Mouse (Mus musculus): Measurements from ENCODE around the gene Olfr1109. TPM values are rescaled to one million over a fixed set of nuclear protein-coding genes. Genes with fewer than 3 reads are reported as not detected.

The Olfr1109 gene
- total and polyA plus RNA-seq, 3 experiments, result not detected

Other genes starting within 250 kb of the Olfr1109 start
- not detected in 2 replicates for gene Olfr1095, start 244.3 kb downstream of the Olfr1109 start, total RNA-seq (2012; rRNA removed)
- not detected in 2 replicates for gene Olfr1095, start 244.3 kb downstream of the Olfr1109 start, total RNA-seq (2014; rRNA removed)
- not detected in 2 replicates for gene Olfr1095, start 244.3 kb downstream of the Olfr1109 start, polyA plus RNA-seq (2012; ENCODE audit: insufficient read length, low read depth)
- gene Gm13723, start 221.2 kb downstream of the Olfr1109 start, total RNA-seq (2012; rRNA removed), result not detected in 2 replicates
- gene Gm13723, start 221.2 kb downstream of the Olfr1109 start, total RNA-seq (2014; rRNA removed), result not detected in 2 replicates
- gene Gm13723, start 221.2 kb downstream of the Olfr1109 start, polyA plus RNA-seq (2012; ENCODE audit: insufficient read length, low read depth), result not detected in 2 replicates
- not detected in 2 replicates for gene Olfr1097, start 203.8 kb downstream of the Olfr1109 start, total RNA-seq (2012; rRNA removed)
- not detected in 2 replicates for gene Olfr1097, start 203.8 kb downstream of the Olfr1109 start, total RNA-seq (2014; rRNA removed)
- not detected in 2 replicates for gene Olfr1097, start 203.8 kb downstream of the Olfr1109 start, polyA plus RNA-seq (2012; ENCODE audit: insufficient read length, low read depth)
- gene Olfr1098, start 171.5 kb downstream of the Olfr1109 start, total RNA-seq (2012; rRNA removed), result not detected in 2 replicates
- not detected in 2 replicates for gene Olfr1098, start 171.5 kb downstream of the Olfr1109 start, total RNA-seq (2014; rRNA removed)
- gene Olfr1098, start 171.5 kb downstream of the Olfr1109 start, polyA plus RNA-seq (2012; ENCODE audit: insufficient read length, low read depth), result not detected in 2 replicates
- not detected in 2 replicates for gene Olfr1099, start 135.3 kb downstream of the Olfr1109 start, total RNA-seq (2012; rRNA removed)
- not detected in 2 replicates for gene Olfr1099, start 135.3 kb downstream of the Olfr1109 start, total RNA-seq (2014; rRNA removed)
- gene Olfr1099, start 135.3 kb downstream of the Olfr1109 start, polyA plus RNA-seq (2012; ENCODE audit: insufficient read length, low read depth), result not detected in 2 replicates
- gene Olfr1100, start 116.1 kb downstream of the Olfr1109 start, total RNA-seq (2012; rRNA removed), result not detected in 2 replicates
- not detected in 2 replicates for gene Olfr1100, start 116.1 kb downstream of the Olfr1109 start, total RNA-seq (2014; rRNA removed)
- not detected in 2 replicates for gene Olfr1100, start 116.1 kb downstream of the Olfr1109 start, polyA plus RNA-seq (2012; ENCODE audit: insufficient read length, low read depth)
- not detected in 2 replicates for gene Olfr1101, start 104.8 kb downstream of the Olfr1109 start, total RNA-seq (2012; rRNA removed)
- not detected in 2 replicates for gene Olfr1101, start 104.8 kb downstream of the Olfr1109 start, total RNA-seq (2014; rRNA removed)
- gene Olfr1101, start 104.8 kb downstream of the Olfr1109 start, polyA plus RNA-seq (2012; ENCODE audit: insufficient read length, low read depth), result not detected in 2 replicates
- not detected in 2 replicates for gene Olfr1102, start 97.6 kb downstream of the Olfr1109 start, total RNA-seq (2012; rRNA removed)
- not detected in 2 replicates for gene Olfr1102, start 97.6 kb downstream of the Olfr1109 start, total RNA-seq (2014; rRNA removed)
- gene Olfr1102, start 97.6 kb downstream of the Olfr1109 start, polyA plus RNA-seq (2012; ENCODE audit: insufficient read length, low read depth), result not detected in 2 replicates
- not detected in 2 replicates for gene Olfr1104, start 68.9 kb downstream of the Olfr1109 start, total RNA-seq (2012; rRNA removed)
- not detected in 2 replicates for gene Olfr1104, start 68.9 kb downstream of the Olfr1109 start, total RNA-seq (2014; rRNA removed)
- gene Olfr1104, start 68.9 kb downstream of the Olfr1109 start, polyA plus RNA-seq (2012; ENCODE audit: insufficient read length, low read depth), result not detected in 2 replicates
- gene Olfr1105, start 59.5 kb downstream of the Olfr1109 start, total RNA-seq (2012; rRNA removed), result not detected in 2 replicates
- not detected in 2 replicates for gene Olfr1105, start 59.5 kb downstream of the Olfr1109 start, total RNA-seq (2014; rRNA removed)
- not detected in 2 replicates for gene Olfr1105, start 59.5 kb downstream of the Olfr1109 start, polyA plus RNA-seq (2012; ENCODE audit: insufficient read length, low read depth)
- not detected in 2 replicates for gene Olfr1106, start 43.7 kb downstream of the Olfr1109 start, total RNA-seq (2012; rRNA removed)
- gene Olfr1106, start 43.7 kb downstream of the Olfr1109 start, total RNA-seq (2014; rRNA removed), result not detected in 2 replicates
- not detected in 2 replicates for gene Olfr1106, start 43.7 kb downstream of the Olfr1109 start, polyA plus RNA-seq (2012; ENCODE audit: insufficient read length, low read depth)
- not detected in 2 replicates for gene Olfr1107, start 20.2 kb downstream of the Olfr1109 start, total RNA-seq (2012; rRNA removed)
- not detected in 2 replicates for gene Olfr1107, start 20.2 kb downstream of the Olfr1109 start, total RNA-seq (2014; rRNA removed)
- not detected in 2 replicates for gene Olfr1107, start 20.2 kb downstream of the Olfr1109 start, polyA plus RNA-seq (2012; ENCODE audit: insufficient read length, low read depth)
- gene Olfr259, start 18.6 kb upstream of the Olfr1109 start, total RNA-seq (2012; rRNA removed), result not detected in 2 replicates
- gene Olfr259, start 18.6 kb upstream of the Olfr1109 start, total RNA-seq (2014; rRNA removed), result not detected in 2 replicates
- not detected in 2 replicates for gene Olfr259, start 18.6 kb upstream of the Olfr1109 start, polyA plus RNA-seq (2012; ENCODE audit: insufficient read length, low read depth)
- gene Olfr1110, start 44.3 kb upstream of the Olfr1109 start, total RNA-seq (2012; rRNA removed), result not detected in 2 replicates
- gene Olfr1110, start 44.3 kb upstream of the Olfr1109 start, total RNA-seq (2014; rRNA removed), result not detected in 2 replicates
- not detected in 2 replicates for gene Olfr1110, start 44.3 kb upstream of the Olfr1109 start, polyA plus RNA-seq (2012; ENCODE audit: insufficient read length, low read depth)
- not detected in 2 replicates for gene Olfr1111, start 56.6 kb upstream of the Olfr1109 start, total RNA-seq (2012; rRNA removed)
- not detected in 2 replicates for gene Olfr1111, start 56.6 kb upstream of the Olfr1109 start, total RNA-seq (2014; rRNA removed)
- not detected in 2 replicates for gene Olfr1111, start 56.6 kb upstream of the Olfr1109 start, polyA plus RNA-seq (2012; ENCODE audit: insufficient read length, low read depth)
- not detected in 2 replicates for gene Olfr1112, start 91.8 kb upstream of the Olfr1109 start, total RNA-seq (2012; rRNA removed)
- not detected in 2 replicates for gene Olfr1112, start 91.8 kb upstream of the Olfr1109 start, total RNA-seq (2014; rRNA removed)
- gene Olfr1112, start 91.8 kb upstream of the Olfr1109 start, polyA plus RNA-seq (2012; ENCODE audit: insufficient read length, low read depth), result not detected in 2 replicates
- not detected in 2 replicates for gene Olfr1113, start 113.0 kb upstream of the Olfr1109 start, total RNA-seq (2012; rRNA removed)
- not detected in 2 replicates for gene Olfr1113, start 113.0 kb upstream of the Olfr1109 start, total RNA-seq (2014; rRNA removed)
- not detected in 2 replicates for gene Olfr1113, start 113.0 kb upstream of the Olfr1109 start, polyA plus RNA-seq (2012; ENCODE audit: insufficient read length, low read depth)
- not detected in 2 replicates for gene Olfr1115, start 152.0 kb upstream of the Olfr1109 start, total RNA-seq (2012; rRNA removed)
- not detected in 2 replicates for gene Olfr1115, start 152.0 kb upstream of the Olfr1109 start, total RNA-seq (2014; rRNA removed)
- gene Olfr1115, start 152.0 kb upstream of the Olfr1109 start, polyA plus RNA-seq (2012; ENCODE audit: insufficient read length, low read depth), result not detected in 2 replicates
- not detected in 2 replicates for gene Olfr1116, start 171.5 kb upstream of the Olfr1109 start, total RNA-seq (2012; rRNA removed)
- not detected in 2 replicates for gene Olfr1116, start 171.5 kb upstream of the Olfr1109 start, total RNA-seq (2014; rRNA removed)
- gene Olfr1116, start 171.5 kb upstream of the Olfr1109 start, polyA plus RNA-seq (2012; ENCODE audit: insufficient read length, low read depth), result not detected in 2 replicates
- gene Olfr1118, start 211.6 kb upstream of the Olfr1109 start, total RNA-seq (2012; rRNA removed), result not detected in 2 replicates
- gene Olfr1118, start 211.6 kb upstream of the Olfr1109 start, total RNA-seq (2014; rRNA removed), result not detected in 2 replicates
- gene Olfr1118, start 211.6 kb upstream of the Olfr1109 start, polyA plus RNA-seq (2012; ENCODE audit: insufficient read length, low read depth), result not detected in 2 replicates

Measured in CH12.LX (cell line).